Mouse (Mus musculus): ENCODE measurements around the gene Rab14.

Rab14 gene

DNA sequence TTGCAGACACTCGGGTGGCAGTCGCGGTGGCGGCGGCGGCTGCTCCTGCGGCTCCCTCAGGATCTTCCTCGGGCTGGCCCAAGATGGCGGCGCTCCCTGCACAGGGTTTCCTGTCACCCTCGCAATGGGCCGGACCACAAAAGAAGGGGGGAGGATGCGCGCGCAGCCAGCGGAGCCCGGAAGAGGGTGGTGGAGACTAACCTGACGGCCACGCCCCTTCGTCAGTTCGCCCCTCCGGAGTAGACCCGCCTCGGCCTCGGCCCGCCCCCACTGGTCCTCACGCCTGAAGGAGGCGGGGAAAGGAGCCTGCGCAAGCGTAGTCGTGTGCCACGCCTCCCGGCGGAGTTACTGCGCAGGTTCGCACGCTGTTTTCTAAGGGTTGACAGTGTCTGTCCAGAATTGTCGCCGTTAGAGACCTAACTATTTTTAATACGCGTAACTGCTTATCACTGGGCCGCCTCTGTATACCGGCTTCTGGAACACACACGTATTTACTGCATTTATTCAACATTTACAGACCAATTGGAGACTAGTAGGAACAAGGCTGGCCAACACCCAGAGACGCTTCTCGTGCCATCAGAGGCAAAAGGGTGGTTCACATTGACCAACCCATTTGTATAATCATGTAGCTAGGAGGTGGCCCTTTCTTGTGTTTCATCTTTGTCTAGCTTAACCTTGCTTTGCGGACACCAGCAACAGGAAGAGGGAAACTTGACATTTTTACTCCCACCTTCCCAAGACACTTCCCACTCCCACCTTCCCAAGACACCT, at the start of gene Rab14:
Gene Rab14, minus strand, starts transcription at position 223 of the 771 bp plus-strand sequence.
- DNase-seq (ENCODE audit: low read depth, low spot score): peak; percentile 99

DNA sequence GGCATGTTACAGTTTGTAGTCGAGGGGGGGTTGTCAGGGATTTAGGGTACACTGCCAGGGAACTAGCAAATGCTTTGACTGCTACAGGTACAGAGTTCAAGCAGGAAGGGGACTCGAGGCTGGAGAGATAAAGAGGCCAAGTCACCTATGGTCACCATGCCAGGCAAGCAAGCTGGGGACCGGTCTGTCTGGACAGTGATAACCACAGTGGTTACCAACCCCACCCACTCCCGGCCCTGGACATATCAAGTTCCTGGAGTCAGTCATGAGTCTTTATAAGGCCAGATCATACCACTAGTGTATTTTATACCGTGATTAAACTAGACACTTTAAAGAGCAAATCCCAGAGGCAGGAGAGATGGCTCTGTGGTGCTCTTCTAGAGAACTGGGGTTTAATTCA, 46.8 kb upstream of the Rab14 start:
- DNase-seq (ENCODE audit: low read depth, low spot score): no peak

DNA sequence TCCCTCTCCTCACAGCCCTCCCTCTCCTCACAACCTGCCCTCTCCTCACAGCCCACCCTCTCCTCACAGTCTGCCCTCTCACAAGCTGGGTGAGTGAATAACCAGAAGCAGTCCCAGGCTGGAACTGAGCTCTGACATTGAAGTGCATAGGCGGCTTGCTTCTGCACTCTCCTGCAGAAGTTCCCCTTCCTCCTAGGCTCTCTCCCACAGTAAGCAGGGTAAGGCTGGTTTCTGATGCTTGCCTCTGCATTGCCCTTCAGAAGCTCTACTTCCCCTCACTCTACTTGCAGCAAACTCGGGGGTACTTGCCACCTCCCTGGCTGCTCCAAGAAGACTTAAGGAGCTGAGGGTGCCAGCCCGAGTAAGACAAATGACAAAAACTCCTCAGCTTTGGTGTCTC, 43.3 kb upstream of the Rab14 start:
- no peak for DNase-seq (ENCODE audit: low read depth, low spot score)

DNA sequence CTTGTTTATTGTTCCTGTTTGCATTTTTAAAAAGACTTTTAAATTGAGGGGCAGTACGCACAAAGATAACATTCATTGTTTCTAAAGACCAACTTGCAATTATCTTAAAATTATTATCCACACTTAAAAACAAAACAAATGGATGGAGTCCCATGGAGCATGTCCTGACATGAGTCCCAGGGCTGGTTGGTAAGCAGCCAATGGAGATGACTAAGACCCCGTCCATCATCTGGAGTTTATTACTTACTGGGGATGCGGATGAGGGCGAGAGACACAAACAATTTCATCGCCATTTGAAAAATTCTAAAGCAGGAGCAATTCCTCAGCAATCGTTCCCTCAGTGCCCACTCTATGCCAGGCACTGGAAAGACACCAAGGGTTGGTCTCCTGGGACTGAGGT, 34.1 kb upstream of the Rab14 start:
- no peak for DNase-seq (ENCODE audit: low read depth, low spot score)

DNA sequence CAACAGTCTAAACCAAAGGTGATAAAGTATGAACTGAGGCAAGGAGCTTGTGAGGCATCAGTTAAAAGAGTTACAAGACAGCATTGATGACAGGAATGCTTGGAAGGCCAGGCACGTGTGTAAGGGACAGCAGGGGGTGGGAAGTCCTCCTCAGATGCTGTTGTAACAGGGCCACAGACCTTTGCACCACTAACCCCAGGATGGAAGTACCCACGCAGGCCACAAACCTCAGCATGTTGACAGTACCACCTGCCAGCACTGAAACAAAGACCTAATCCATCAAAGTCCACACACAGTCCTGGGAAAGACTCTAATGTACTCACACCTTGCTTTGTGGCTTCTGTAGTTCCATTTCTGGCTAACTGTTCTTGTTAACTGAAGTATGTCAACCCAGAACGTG, 33.0 kb upstream of the Rab14 start:
- no peak for DNase-seq (ENCODE audit: low read depth, low spot score)

DNA sequence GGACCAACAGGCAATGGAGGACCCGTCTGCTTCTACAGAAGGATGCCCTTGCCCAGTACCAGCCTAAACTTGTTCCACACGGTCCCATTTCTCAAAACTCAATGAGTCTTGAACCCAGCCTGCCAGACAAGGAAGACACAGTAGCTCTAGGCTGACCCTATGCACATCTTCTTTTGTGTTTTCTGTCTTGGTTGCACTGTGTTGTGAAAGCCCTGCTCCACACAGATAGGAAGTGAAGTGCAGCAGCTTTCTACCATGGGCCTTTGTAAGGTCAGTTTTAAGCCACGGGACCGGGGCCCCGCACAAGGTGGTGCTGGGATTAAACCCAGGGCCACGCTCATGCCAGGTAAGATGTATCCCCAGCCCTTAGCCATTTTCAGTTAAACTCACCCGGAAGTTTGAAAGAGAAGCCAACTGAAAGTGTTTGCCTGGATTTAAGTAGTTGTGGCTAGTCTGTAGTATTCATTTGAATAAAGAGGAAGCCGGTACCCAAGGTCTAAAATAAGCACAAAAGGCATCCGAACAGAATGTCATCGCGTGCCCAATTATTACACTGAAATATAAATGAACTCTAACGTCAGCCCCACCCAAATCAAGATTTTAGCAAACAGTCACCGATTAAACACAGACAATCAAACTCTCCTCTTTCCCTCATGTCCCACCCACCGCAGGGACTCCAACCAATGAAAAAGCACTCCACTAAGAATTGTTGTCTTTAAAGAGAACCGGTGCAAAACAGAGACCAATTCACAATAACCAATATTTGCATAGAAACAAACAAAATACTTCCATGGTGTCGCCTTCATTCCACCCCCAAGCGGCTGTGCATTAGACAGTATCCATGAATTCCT, 31.9 kb upstream of the Rab14 start:
- no peak for DNase-seq (ENCODE audit: low read depth, low spot score)

DNA sequence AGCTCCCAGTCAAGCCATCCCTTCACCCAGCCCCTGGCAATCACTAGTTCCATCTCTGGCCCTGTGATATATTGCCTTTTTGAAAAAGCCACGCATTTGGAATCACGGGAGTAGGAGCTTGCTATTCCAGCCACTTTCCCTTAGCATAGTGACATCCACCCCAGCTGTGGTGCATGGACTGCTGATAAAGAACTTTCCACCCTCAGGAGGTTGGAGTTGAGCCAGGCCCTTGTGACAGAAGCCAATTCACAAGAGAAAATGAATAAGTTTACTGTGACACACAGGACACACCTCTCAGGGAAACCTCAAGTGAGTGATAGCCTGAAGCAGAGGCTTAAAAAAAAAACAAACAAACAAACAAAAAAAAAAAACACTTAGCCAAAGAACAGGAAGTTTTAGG, 31.0 kb upstream of the Rab14 start:
- DNase-seq (ENCODE audit: low read depth, low spot score): no peak

DNA sequence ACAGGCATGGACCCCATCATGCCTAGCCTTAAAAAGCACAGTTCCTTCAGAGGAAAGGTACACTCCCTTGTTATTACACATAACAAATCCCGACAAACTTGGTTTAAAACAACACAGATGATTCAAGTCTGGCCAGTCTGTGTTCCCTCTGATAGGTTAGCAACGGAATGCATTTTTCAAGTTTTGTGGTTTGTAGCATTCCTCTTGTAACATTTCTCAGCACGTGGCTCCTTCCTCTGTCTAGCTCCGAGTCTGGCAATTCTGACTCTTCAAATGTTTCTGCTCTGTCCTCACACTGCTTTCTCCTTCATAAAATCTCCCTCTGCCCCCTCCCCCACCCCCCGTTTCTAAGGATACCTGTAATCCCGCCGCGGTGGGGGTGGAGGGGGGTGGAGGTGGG, 29.3 kb upstream of the Rab14 start:
- no peak for DNase-seq (ENCODE audit: low read depth, low spot score)

DNA sequence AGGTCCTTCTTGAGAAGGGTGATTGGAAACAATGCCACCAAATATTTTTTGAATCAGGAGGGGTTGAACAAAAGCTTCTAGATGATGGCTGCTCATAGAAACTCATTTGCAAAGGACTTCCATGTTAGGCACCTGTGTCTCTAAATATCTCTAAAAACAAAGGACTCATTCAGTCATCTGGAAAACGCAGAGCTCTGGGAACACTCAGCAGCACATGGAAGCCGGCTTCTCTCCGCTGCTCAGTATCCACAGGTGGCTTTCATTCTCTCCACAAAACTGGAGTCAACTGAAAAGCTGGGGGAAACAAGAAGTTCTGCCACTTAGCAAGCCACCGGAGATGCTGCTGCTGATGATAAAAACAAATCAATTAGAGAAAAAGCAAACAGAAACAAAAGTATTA, 27.2 kb upstream of the Rab14 start:
- DNase-seq (ENCODE audit: low read depth, low spot score): peak; percentile 75

DNA sequence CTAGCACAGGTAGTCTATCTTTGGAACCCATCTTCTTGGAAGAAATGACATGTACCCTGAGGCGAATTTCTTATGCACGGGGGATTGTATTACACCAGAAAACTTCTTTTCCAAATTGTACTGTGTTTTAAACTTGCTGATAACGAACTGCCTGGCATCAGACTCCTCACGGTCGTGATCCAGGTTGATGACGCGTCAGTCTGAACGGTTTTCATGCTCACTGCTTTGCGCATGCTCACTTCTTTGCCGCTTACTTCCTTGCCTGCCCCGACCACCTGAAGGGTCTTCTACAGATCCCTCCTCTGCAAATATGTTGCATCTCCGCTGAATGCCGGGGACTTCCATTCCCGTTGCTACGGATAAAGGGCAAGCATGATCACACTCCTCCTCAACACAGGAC, 23.4 kb upstream of the Rab14 start:
- no peak for DNase-seq (ENCODE audit: low read depth, low spot score)

DNA sequence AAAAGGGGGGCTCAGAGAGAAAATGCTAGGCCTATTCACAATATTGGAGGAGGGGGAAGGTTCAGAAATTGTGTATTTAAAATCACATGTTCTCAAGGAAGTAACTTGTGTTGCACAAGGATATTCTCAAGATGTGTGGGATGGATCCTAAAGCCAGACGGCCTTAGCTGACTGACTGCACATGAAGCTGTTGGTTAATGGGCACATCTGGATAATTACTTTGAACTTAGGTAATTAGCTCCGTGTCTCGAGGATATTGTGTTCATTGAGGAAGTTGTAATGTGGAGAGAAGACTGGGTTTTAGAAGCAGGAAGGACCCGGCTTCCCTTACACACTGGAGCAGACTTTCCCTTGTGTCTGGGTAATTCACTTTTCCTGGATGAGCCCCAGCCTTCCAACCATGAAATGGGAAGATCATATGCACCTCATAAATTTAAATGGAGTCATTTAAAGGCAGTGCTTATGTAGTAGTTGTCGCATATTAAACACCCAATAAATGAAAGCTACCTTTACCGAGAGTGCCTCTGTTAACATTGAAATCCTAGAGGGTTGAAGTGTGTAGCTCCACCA, 22.0 kb upstream of the Rab14 start:
- peak; percentile 57 for DNase-seq (ENCODE audit: low read depth, low spot score)

DNA sequence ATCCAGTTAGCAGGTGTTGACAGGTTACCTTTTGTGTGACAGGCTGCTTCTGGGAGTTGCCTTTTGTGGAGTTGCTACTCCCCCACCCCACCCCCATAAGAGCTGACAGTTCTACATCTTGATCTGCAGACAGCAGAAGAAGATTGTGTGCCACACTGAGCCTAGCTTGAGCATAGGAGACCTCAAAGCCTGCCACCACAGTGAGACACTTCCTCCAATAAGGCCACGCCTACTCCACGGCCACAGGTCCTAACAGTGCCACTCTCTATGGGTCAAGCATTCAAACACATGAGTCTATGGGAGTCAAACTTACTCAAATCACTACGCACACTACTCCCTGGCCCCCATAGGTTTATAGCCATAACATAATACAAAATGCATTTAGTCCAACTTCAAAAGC, 17.8 kb upstream of the Rab14 start:
- no peak for DNase-seq (ENCODE audit: low read depth, low spot score)

DNA sequence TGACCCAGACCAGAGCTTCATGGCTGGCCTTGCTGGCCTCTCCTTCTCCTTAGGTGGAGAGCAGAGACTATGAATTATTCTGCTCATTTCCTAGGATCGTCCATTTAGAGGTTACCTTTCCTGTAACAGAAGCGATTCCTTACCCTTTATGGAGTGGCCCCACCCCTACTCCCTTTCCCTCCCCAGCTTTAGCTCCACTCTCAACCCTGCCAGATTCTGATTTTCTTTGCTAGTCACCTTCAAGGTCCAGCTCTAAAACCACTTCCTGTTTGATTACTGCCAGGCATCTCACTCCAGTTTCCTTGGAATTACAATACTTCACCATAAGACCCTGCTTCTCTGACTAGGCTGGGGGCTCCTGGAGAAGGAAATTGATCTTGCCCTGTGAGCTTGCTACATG, 15.8 kb upstream of the Rab14 start:
- DNase-seq (ENCODE audit: low read depth, low spot score): no peak

DNA sequence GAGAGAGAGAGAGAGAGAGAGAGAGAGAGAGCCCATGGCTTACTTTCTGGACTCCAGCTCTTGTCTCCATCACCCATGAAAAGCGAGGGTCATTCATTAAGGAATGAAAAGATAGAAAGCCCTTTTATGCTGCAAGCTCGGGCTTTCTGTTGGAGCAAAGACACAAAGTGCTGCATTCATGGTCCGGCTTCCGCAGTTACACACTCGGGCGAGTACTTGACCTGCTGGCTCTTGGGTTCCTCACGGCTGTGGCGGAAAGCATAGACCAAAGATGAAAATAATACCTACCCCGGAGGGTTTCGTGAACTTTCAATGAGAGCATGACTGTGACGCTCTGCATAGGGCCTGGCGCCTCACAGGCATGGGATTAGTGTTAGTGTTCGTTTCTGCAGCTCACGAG, 14.4 kb upstream of the Rab14 start:
- DNase-seq (ENCODE audit: low read depth, low spot score): no peak

DNA sequence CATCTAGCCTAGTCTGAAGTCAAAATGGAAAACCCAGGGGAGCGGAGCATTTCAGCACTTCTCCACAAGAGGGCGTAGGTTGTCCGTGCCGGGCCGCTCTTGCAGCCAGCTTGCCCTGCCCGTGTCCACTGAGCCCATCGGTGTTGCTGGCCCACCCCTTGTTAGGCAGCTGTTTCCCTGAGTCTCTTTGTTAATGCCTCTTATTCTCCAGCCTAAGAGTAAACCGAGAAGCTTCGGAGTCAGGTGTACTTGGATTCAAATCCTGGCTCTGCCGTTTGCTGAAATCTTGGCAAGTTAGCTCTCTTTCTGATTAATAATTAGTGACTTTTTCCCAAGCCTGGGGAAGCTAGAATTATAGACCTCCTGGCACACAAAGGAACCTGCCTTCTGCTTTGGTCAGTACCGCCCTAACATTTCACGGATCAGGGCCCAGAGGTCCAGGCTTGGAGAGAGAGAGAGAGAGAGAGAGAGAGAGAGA, 14.0 kb upstream of the Rab14 start:
- DNase-seq (ENCODE audit: low read depth, low spot score): peak; percentile 87

DNA sequence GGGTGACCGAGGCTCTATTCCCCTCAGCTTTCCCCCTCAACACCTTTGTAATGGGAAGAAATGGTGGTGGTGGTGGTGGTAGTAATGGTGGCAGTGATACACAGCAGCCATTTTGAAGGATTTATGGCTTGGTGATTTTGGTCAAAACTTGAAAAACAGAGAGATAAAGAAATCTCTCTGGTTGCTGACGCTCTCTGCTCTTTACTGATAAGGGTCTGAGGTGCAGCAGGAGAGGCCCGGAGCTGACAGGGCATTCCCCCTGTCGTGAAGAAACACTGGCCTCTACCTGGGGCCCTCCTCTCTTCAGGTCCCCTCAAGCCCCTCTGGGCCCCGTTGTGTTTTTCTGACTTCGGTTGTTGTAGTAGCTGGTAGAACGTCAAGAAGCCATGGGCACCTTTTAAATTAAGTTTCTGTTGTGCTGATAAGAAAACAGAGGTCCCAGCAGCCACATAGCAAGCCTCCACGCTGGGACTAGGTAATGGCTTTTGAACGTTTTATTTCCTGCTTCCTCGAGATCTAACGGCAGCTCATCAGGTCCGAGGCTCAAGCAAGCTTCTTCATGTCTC, 12.5 kb upstream of the Rab14 start:
- DNase-seq (ENCODE audit: low read depth, low spot score): no peak

DNA sequence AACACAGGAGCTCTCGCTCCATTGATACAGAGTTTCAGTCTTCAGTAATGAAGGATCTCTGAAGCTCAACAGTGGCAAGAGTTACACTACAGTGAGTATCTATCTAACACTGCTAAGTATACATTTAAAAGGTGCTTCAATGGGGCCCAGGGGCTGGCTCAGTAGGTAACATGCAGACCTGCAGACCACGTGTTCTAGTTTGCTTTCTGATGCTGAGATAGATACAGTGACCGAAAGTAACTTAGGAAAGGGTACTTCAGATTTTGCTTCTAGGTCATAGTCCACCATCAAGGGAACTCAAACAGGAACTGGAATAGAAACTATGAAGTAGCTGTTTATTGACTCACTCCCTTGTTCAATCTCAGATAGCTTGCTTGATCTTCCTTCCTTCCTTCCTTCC, 10.8 kb upstream of the Rab14 start:
- no peak for DNase-seq (ENCODE audit: low read depth, low spot score)

DNA sequence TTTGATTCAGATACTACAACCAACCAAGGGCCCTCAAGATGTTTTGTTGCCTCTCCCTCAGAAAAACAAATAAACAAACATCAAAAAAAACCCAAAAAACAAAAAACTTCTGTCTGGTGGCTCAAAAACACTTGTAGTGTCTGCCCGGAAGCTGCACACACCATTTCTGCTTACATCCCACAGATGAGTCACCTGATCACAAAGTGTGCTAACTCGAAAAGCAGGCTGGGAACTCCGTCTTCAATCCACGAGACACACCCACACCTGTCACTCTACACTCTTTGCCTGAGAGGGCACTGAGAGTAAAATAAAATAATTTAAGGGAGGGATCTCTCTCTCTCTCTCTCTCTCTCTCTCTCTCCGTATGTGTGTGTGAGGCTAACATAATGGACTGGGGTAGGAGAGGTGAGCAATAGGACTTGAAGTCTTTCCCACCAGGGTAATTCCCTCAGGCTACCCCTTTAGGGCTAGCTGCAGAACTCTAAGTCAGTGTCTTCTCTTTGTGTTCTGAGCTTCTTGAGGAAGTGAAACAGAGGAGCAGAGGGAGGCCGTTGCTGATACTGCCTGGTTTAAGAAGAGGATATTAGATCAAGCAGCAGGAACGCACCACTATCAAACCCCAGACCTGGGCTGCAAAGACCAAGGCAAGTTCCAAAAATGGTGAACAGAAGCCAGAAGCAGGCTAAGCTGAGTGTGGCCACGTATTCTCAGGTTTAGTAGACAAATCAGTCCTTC, 8.2 kb upstream of the Rab14 start:
- DNase-seq (ENCODE audit: low read depth, low spot score): no peak

DNA sequence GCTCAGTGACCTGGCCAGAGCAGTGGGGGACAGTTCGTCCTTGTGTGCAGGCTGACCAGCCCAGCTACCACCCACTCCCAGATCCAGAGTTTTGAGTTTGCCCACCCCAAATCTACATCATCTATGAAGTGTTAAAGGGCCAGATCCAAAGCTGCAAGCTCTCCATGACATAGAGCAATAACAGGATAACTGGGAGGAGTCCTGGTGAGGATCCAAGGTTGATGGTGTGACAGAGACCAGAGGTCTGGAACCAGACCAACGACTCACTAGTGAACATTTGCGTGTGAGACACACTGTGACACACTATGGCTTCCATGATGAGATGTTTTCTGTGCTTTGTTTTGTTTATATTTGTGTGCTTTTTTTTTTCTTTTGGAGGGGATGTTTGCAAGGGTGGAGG, 7.1 kb upstream of the Rab14 start:
- no peak for DNase-seq (ENCODE audit: low read depth, low spot score)

DNA sequence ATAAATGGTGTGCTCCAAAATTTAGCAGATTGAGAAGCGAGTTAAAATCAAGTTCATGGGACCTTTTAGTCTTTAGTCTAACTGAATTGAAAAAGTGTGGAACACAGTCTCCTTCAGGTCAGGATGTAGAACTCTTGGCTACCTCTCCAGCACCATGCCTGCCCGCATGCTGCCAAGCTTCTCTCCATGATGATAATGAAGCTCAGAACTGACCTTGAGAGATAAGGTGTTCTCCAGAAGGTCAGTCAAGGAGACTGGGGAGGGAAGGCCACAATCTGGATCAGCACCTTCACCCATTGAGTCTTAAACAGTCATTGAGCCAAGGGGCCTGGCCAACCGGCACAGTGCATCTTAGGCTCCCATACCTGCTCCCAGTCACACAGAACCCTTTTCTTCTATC, 5.8 kb upstream of the Rab14 start:
- no peak for DNase-seq (ENCODE audit: low read depth, low spot score)

DNA sequence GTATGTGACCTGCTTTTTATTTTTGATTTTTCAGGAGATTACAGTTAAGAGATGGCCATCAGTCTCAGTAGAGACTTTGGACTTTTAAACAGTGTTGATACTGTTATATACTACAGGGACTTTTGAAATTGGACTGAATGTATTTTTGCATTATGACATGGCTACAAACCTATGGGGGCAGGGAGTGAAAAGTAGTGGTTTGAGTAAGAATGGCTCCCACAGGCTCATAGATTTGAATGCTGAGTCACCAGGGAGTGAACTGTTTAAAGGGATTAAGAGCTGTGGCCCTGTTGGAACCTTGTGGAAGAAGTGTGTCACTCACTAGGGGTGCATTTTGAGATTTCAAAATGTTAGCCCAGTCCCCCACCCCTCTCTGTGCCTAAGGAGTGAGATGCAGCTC, 2.8 kb upstream of the Rab14 start:
- no peak for DNase-seq (ENCODE audit: low read depth, low spot score)

Data from forelimb bud, embryonic 11.5 days (tissue).